Mouse (Mus musculus) gastrocnemius, postnatal 10 days (tissue): ENCODE measurements around the gene Nt5c2. TPM values are rescaled to one million over a fixed set of nuclear protein-coding genes. Genes with fewer than 3 reads are reported as not detected.

Experiments
- DNase-seq: peaks from one replicate; pipeline ENCODE4 v3.0.0; 2021; ENCODE audit warnings: mixed read lengths
- total RNA-seq, 2 experiments: library from RNA; stranded (reverse); gene quantifications; 2 replicates each; pipeline ENCODE4 v1.2.3; 2021

The Nt5c2 gene
- total RNA-seq, 2 experiments from 2014 or later, result 33.4 to 34.7 TPM

DNA sequence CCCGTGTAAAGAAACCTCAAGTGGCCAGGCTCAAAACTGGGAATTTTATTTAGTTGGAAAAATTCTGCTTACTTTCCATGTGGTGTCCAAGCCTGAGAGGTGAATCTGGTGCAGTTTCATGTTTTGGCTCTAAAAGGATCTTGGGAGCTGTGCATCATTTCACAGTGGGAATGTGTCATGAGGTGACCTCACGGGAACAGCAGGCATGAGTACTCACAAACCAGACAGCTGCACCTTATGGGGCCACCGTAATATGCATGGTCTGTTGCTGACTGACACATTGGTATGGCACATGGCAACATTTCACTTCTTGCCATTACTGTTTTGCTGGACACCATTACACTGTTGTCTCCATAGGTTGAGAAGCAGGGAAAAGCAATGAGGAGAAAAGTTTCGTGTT is 129.6 kb downstream of the Nt5c2 start:
- no peak for DNase-seq

DNA sequence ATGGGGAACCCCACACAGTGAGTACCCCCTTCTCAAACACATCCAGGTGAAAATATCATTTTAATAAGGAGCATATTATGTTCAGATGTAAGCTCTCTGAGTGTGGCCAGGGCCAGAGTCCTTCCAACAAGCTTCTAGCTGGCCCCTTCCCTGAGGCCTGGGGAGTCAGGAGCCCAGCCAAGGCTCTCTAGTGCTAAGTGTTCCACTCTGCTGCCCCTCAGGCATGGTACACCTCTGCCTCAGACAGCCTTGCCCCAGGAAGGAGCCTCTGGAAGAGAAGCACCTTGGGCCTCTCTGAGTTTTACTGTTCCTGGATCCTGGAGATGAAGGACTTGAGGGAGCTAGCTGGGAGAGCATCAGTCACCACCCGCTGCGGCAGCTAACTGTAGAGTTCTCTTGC is 135.1 kb downstream of the Nt5c2 start:
- no peak for DNase-seq

DNA sequence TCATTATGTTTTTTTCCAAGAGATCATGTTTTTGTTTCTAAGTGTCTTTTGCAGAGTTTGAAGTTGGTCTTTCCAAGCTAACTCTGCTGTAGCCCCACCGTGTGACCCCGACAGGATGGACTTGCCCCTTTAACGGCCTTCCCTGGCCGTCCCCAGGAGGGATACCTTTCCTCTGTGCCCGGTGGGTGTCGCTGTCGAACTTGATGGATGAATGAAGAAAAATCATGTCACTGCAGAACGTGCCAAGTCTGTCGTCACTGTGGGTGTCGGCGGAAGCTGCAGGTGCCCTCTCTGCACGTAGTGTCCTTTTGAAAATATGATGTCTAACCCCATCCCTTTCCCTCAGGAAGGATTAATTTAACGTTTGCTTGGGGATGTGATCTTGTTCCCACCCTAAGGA is 136.6 kb downstream of the Nt5c2 start:
- peak; percentile 63 for DNase-seq

DNA sequence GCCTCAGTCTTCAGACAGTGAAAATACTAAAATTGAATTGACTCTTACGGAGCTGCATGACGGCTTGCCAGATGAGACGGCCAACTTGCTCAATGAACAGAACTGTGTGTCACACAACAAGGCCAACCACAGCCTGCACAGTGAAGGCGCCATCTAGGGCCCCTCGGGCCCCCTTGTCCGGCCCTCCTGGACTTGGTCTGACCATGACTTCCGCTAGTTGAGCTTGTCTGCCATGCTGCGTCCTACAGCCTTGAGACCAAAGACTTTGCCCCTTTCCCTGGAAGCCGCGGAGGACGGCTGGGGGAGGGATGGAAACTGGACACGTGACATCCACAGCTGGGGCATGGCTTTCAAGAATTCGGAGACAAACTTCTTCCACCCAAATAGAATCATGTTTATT is 137.1 kb downstream of the Nt5c2 start:
- DNase-seq, result no peak

DNA sequence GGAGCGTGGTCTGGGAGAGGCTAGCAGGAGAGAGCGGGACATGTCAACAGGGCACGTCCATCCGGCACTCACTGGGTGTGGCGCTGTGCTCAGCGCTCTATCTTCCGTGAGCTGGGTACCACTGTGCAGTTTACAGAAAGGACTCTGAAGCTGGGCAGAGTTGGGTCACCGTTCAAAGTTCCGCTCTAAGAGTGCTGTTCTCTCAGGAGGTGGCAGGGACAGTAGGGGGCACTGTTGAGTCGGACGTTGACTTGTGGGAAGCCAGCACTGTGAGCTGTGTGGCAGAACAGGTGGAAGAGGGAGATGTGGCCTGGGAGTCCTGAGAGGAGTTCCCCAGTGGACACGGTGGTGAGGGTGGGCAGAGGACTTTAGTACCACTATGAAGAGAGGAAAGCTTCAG is 139.2 kb downstream of the Nt5c2 start:
- DNase-seq, result peak; percentile 89

DNA sequence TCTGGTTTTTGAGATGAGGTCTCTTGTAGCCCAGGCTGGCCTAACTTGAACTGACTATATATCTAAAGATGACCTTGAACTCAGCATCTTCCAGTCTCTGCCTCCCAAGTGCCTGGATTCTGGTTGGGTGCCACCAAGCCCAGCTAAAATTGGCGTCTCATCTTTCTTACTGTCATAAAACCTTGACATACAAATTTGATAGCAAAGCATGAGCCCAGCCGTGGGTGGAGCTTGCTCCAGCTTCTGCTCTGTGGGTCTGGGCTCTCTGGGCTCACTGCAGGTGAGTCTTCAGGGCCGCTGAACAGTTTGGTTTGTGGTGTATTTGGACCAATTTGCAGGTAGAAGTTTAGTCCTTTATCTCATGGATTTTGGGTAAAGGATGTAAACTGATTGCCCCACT is 141.0 kb downstream of the Nt5c2 start:
- no peak for DNase-seq

DNA sequence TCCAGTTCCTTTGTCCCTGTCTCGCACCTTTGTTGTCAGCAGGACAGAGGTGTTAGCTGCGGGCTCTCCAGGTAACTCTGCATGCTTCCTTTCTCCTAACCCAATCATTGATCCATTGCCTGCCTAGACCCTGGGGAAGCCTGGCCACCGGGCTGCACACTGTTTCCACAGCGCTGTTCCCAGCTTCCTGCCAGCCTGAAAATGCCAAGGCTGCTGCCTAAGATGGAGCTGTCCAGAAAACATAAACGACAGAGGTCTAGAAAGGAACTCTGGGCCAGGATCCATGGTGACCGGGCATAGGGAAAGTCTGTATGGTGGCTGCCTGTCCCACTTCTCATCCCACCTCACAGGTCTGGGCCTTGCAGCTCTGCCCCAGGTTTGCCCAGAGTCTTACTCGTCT is 143.3 kb downstream of the Nt5c2 start:
- no peak for DNase-seq

DNA sequence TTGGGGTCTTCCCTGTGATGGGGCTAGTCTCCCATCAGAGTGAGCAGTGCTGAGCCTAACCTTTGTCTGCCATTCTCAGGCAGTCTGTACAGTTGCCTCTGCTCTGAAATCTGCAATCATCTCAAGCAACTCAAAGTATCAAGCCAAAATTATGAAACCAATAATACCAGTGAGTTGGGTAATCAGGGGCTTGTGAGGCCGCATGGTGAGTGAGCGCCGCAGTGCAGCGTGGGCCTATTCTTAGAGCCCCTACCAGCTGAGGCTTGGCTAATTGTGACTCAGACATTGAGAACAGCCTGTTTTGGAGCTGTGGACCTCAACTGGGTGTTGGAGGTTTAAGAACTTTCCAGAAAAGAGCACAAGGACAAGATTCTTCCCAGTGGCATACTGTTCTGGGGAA is 143.9 kb downstream of the Nt5c2 start:
- no peak for DNase-seq

DNA sequence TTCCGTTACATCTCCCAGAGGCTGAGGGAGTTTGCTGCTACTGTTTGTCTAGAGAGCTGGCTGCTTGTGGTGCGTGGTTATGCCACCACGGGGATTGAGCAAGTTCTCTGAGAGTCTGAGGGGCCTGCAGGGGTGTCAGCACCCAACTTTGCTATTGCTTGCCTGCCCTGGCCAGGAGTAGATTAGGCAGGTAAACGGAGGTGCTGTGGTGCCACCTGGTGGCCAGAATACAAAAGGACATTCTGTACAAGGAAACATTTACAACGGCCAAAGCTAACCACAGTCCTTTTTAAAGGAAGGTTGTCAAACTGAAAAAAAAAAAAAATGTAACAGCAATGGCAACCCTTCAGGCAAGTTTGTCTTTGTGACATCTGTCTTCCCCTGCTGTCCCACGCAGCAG is 145.4 kb downstream of the Nt5c2 start:
- DNase-seq, result peak; percentile 80

DNA sequence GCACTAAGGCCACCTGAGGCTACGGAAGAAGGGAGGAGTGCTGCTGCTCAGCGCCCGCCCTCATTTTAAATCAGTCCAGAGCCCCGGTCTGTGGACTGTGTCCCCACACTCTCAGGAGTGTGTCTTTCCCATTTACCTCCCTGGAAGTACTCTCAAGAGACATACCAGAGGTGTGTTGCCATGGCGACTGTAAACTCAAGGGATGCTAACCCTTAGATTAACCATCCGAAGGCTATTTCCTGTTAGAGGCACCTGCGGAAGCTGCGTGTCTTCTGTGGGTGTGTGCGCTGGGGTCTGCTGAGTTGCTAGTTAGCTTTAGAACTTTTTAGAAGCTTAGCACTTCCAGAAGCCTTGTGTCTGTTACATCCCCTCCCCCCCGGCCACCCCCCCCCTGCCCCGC is 145.9 kb downstream of the Nt5c2 start:
- DNase-seq, result no peak

DNA sequence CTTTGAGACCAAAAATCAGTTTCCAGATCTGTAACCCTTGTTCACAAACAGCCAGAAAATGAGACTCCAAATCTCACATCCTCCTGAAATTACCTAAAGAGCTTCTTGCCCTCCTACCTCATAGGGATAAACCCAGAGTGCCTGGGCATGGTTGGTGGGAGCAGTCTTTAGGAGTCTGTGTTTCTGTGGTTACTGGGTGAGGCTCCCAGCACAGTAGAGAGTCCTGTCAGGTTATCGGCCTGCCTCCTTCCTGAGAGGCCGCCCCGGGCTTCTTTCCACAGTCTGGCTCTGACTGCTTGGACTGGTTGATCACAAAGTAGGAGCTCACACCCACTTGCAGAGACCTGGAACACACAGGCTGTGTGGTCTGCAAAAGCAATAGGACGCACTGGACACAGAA is 149.6 kb downstream of the Nt5c2 start:
- DNase-seq, result no peak

DNA sequence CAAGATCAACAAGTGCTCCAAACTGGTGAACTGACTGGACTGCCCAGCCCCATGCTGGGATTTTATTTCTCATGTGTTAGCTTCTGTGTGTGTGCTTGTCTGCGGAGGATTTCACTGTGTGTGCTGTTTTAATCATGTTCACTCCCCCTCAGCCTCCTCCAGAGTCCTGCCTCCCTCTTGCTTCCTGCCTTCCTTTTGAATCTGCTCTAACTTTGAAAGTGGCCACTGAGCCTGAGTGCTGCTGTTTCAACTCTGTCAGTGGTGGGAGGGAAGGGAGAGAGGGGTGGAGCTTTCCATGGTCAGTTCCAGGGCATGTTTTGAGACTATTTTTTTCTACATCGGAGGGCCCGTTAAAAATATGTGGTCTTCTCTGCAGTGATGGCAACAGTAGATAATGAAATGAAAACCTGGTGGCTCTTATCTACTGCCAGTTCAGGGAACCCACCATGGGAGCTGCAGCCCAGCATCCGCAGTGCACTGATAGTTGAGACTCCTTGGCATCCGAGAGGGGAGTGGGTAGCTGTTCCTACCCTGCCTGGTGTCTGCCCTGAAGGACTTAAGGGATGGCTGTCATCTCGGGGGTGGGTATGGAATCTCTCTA is 150.1 kb downstream of the Nt5c2 start:
- DNase-seq, result no peak

DNA sequence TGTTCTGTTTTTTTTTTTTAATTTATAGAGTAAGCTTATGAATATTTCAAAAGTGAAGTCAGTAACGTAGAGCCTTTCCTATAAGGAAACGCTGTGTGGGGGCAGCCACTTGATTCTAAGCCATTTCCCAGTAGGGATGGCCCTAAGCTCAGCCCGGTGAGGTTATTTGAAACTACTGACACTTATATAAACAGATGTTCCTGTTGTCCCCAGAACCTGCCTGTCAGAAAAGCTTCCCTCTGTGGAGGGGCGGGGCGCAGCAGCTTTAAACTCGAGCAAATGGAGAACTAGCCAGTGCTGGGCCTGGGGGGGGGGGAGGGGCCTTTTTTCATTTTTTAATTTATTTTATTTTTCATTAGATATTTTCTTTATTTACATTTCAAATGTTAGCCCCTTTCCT is 150.9 kb downstream of the Nt5c2 start:
- no peak for DNase-seq

DNA sequence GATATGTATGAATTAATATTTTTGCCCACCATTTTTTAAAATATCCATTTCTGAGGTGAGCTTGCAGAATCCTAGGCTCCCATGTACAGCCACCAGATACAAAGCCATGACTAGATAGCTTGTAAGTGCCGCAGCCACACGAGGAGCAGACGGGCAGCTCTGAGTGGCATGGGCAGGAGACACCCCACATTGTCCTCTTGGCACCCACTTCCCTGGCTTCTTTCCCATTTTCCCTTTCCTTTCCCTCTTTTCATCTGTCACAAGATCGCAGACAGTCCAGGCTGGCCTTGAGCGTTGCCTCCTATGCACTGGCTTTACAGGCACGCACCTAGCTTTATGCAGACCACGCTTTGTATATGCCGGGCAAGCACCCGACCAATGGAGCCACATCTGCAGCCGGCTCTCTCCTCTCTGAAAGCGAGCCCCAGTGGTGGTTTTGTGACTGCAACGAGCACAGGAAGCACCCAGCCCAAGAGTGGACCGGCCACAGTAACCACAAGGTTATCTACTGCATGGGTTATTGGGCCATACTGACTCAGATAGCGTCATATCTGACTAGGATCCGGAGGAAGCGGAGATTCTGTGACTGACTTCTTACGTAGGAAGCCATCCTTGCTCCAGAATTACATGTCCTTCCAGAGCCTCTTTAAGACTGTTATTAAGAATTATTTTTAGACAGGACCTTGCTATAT is 151.6 kb downstream of the Nt5c2 start:
- DNase-seq, result no peak

DNA sequence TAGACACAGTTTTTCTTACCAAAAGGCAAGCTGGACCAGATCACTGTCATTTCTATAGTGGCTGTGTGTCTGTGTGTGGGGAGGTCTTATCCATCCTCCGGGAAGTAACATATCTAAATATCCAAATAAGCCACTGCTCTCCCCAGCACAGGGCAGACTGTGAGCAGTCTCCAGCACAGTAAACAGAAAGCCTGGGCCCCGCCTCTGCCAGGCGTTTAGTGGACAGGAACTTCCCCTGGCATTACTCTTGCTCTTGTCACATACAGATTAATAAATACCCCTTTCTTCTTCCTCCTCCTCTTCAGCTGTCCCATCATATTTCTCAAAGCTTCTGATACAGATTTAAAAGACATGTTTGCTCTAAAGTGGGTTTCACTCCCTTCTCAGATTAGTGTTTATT is 152.4 kb downstream of the Nt5c2 start:
- DNase-seq, result no peak

DNA sequence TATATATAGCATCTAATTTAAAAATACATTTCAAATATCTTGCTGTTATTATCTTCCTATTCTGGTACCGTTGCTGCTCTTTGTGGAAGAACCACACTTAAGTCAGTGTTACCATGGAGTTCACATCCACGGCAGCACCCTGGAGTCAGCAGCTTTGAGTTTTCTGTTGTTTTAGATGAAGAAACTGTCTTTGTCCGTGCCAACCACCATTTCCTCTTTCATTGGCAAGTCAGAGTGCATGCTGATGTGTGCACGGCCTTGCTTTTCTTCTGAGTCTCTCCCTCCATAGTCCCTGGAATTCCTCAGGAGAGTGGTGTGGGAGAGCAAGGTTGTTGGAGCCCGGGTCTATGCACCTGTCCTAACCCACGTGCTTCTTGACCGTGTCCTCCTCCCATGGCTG is 156.8 kb downstream of the Nt5c2 start:
- DNase-seq, result no peak

DNA sequence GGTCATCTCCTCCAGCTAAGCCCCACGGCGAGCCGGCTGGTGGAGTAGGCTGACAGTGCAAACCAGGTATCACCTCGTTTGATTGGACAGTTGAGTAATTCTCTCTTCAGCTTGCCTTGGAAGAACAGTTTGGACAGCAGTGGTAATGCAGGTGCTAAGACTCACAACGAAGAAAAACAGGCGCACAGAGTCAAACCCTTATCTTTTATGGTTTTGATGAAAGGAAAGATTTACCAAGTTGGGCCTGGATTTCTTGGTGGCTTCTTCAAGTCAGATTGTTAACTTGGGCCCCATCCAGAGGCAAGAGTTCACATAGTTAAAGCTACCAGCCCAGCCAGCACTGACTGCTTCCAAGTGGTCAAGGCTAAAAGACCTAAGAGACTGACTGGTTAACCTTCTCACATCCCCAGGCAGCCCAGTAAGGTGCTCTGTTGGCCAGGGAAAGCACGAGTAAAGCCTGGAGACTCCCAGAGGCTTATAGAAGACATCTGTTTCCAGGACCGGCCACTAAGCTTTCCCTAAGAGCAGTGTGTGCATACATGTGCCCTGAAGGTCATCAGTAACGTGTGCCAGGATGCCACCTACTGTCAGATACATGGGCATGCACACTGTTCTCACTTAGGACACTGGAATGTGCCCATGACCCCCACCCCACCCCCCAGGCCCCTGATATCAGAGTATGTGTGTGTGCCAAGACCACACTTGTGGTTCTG is 157.5 kb downstream of the Nt5c2 start:
- no peak for DNase-seq

DNA sequence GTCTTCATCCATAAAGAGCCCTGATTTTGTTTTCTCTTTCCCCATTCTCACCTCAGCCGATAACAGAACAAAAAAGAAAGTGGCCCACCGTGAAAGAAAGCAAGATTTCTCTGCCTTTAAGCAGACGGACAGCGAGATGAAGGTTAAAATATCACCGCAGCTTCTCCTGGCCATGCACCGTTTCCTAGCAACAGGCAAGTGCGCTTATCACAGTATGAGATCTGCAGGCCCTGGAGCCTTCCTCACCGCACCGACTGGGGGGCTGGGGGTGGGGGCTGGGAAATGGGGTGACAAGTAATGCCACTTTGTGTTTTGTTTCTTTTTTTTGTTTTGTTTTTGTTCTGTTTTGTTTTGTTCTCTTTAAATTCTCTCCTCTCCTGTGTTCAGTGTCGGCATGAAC is 158.2 kb downstream of the Nt5c2 start:
- DNase-seq, result no peak

DNA sequence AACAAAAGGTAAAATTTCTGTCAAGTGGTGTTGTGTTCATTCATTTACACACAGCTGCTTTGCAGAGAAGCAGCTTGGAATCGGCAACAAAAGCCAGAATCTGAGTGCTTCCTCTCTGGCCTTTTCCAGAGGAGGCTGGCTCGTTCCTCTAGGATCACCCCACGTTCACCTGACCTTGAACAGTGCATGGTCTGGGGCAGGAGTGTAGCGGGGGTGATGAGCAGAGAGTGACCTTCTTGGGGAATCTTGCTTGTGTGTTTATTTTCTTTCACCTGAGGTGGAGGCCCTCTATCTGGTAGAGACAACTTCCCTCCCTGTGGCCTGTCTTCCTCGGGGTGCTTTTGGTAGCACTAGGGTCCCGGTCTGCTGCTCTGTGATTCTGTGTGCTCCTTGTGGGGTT is 158.7 kb downstream of the Nt5c2 start:
- no peak for DNase-seq

DNA sequence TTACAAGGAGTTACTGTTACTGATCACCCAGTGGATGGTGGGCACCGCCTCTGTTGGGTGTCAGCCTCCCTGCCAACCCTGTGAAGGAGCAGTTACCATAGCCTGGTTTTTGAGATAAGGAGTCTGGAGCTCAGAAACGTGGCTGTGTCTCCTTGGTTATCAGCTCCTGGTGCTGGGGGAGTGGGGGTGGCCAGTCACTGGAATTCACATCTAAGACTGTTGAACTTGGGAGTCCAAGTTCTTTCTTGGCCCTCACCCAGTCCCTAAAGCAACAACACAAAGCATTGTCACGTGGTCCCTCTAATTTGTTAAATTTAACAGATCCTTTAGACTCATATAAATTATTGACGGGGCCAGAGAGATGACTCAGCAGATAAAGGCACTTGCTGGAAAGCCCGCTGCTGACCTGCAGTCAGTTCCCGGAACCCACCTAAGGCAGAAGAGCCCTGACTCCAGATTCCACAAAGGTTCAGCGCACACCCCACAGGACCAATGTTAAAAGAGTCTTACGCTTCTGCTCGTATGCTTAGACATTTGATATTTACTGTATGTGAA is 165.4 kb downstream of the Nt5c2 start:
- DNase-seq, result no peak

DNA sequence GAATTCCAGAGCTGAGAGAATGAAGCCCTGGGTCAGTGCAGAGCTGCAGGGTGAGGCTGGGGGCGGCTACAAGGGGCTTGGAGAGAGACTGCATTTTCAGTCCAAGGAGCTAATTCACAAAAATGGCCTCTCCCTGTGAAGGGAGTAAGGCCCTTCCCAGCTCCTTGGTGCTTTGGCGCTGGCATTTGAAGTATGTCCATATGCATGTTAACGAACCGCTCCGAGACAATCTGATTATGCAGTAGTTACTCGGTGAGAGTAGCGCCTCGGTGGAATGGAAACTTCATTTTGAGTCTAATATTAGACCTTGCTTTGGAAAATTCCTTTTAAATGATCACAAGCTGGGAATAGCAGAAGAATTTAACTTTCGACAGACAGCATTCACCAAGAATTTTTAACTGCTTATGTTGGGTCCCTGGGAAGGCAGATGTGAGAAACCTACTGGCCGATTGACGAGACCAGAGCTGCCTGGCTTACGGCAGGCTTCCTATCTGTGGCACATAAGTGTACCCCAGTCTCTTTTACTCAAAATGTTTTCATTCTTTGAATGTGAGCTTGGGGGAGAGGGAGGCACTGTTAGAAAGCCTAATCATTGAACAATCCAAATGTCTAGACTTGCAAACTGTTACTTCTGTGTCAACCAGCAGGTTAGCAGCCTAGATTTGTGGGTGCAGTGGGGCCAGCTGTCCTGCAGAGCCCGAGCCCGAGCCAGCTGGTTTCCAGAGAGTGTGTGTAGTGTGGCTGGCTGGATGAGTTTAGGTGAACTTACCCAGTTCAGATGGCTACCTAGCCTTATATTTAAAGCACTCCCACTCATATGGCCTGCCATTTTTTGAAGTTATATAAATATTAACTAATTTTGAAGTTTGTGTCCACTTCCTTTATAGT is 166.3 kb downstream of the Nt5c2 start:
- DNase-seq, result no peak

DNA sequence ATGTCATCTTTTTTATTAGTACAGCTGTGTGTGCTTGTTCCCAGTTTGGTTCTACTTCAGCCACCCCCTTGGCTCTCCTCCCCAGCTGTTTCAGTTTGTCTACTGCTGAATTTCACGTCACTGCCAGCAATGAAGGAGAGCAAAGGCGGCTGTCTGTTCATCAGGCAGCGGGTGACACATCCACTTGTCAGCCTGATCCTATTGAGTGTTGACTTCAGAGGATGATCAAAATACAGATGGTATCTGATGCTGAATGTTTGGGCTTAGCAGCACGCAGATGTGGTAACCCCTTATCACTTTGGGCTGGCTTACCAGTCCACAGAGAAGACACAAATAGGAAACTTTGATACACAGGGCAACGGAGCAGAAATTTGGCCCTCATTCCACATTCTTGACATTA is 168.5 kb downstream of the Nt5c2 start:
- DNase-seq, result no peak

DNA sequence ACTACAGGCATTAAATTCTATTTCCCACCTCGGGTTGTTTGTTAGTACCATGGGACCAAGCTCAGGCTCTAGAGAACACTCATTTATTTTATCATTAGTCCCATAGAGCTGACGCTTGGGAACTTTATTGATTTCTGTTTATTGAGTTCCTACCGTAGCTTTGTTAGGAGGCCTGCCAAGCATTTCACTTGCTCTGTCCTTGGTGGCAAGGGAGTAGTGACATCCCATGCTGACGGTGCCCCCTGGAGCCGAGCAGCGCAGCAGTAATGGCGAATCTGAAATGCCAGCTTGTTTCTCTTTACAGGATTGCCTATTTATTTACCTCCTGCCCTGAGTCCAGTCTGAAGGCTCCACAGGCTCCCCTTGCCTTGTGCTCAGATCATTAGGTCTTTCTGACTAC is 168.9 kb downstream of the Nt5c2 start:
- no peak for DNase-seq
